Mouse (Mus musculus): Measurements from ENCODE around the gene Arhgdia. TPM values are rescaled to one million over a fixed set of nuclear protein-coding genes. Genes with fewer than 3 reads are reported as not detected.

Gene Arhgdia
- 24.2 TPM for polyA plus RNA-seq (2014; fragmentation: Illumina TruSeq; extraction: RNeasy Lipid Tissue Mini Kit (QIAGEN cat#74804); ENCODE audit: low replicate concordance)

DNA sequence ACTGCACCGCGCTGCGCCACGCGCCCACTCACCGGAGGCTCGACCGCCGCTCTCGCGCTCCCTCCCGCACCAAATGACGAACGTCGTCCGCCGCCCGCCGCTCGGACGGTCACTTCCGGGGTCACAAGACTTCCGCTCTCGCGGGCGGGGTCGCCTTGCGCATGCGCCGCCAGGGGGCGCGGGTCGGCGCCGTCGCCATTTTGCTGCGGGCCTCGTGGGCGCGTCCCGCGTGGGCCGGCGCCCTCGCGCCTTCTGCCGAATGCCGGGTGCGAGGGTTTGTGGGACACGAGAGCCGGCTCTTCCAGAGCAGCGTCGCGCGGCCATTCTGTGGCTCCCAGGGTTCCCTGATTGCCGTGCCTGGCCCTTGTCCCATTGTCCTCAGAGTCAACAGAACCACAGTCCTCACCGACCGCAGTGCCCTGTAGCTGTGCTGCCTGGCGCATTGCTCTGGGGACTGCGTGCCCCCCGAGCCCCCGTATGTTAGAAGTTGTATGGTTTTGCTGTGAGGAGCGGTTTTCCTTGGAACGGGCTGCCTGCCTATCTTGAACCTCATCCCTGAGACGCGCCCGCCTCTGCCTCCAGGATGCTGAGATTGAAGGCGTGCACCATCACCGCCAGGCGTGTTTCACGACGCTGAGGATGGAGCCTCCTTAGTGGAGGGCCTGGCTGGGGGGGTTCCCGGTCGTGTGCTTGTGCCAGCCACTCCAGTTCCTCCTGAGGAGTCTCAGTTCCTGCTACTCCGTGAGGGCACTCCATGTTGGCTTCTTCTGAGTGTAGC is at the start of gene Arhgdia:
TSS of gene Arhgdia (minus strand) at position 135 of the 778 bp plus-strand sequence.

DNA sequence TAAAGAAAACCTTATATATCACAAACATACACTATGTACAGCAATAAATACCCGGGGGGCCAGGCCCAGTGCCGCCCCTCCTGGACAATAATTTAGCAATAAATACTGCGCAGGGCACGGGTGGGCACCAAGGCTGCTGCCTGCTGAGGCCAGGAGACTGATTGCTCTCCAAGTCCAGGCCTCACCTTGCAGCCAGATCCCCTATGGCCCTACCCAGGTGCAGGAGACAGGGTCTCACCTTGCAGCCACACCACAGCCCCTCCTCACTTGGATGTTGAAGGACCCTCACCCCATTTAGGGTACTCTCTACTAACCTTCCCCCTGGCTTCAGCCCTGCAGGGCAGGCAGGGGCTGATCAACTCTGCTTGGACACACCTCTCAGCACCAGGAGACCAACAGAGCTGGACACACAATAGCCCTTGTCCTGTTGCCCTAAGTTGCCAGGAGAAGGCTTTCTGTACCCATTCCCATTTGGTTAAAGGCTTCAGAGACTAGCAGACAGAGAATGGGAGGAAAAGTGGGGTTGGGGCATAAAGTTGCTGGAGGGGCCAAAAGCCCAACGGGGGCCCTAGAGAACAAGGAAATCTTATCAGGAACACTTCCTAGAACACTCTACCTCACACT is 43.8 kb upstream of the Arhgdia start, which contains the start of gene Sirt7:
TSS of gene Sirt7 (minus strand) at position 89 of the 624 bp plus-strand sequence.

DNA sequence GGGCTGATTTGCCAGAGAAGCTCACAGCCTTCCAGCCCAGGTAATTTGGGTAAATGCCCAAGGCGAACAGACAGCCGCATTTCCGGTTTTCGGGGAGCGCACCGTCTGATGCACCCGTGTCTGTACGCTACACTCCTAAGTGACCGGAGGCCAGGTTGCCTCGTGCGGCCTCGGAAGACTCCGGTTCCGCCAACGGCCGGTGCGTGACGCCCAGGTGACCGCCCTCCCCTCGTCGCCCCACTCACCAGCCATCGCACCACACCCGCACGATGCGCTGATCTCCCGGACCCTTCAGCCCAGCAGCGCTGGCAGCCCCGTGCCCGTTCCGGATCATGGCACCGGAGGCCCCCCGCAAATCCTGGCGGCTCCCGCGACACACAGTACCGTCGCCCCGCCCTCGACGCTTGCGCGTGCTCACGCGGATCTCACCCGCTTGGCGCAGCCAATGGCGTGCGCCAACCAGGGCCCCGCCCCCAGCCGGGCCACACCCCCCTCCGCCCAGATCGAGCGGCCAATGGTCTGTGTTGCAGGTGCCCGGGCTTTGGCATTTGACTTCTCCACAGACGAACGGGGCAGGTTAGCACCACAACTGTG is 36.2 kb upstream of the Arhgdia start, which contains the start of gene Pcyt2:
TSS of gene Pcyt2 (minus strand) at position 418 of the 594 bp plus-strand sequence.

DNA sequence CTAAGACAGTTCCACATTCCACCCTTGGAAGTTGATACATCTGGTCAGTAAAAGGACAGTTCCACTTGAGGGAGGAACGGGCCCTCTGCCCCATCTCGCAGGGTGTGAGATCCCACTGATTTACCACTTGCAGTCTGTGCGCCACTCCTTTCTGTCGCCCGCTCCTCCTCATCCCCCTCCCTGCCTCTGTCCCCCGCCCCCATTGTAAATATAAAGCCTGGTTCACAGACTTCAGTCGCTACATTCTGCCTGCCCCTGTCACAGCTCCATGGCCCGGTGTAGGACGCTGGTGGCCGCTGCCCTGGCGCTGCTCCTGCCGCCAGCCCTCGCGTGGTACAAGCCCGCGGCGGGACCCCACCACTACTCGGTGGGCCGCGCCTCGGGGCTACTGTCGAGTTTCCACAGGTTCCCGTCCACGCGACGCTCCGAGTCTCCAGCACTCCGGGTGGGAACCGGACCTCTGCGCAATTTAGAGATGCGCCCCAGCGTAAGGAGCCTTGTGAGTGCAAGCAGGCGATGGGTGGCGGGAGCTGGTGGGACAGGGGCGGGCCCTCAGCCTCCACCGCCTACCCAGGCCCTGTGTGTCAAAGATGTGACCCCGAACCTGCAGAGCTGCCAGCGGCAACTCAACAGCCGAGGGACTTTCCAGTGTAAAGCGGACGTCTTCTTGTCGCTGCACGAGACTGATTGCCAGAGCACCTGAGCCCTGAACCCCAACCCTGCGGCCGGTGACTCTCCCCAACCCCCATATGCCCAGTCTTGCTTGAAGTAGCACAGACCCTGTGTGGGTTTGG is 27.0 kb upstream of the Arhgdia start, which contains the start of gene Npb:
TSS of gene Npb (plus strand) at position 237 of the 794 bp plus-strand sequence.

DNA sequence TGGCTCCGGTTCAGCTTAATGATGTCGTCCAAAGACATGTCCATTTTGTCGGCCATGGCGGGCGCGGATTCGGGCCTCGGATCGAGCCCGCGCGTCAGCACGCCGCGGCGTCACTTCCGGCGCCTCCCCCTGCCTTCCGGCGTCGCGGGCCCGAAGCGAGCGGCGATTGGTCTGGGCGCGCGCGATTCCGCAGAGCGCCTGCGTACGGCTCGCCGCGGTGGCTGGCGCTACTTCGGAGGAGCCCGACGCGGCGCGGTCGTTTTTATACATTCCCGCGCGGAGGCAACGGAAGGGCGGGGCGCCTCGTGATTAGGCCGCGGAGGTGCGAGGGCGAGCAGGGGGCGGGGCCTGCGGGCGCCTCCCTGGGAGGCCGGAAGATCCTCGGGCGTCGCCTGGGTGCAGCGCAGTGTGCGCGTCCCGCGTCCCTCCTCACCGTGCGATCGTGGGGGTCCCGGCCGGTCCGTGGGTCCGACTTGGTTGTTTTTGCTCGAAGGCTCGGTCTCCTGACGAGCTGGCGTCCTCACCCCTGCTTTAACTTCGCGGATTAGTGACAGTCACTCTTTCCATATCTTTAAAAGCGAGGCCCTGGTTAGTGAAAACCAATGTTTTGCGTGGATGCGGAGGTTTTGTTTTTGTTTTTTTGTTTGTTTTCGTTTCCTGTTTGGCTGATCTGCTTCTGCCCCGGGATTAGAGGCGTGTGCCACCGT is 17.0 kb upstream of the Arhgdia start, which contains the start of the genes Alyref and Anapc11:
TSS of gene Alyref (minus strand) at position 83 of the 707 bp plus-strand sequence.
TSS of gene Anapc11 (plus strand) at position 139 of the 707 bp plus-strand sequence.

DNA sequence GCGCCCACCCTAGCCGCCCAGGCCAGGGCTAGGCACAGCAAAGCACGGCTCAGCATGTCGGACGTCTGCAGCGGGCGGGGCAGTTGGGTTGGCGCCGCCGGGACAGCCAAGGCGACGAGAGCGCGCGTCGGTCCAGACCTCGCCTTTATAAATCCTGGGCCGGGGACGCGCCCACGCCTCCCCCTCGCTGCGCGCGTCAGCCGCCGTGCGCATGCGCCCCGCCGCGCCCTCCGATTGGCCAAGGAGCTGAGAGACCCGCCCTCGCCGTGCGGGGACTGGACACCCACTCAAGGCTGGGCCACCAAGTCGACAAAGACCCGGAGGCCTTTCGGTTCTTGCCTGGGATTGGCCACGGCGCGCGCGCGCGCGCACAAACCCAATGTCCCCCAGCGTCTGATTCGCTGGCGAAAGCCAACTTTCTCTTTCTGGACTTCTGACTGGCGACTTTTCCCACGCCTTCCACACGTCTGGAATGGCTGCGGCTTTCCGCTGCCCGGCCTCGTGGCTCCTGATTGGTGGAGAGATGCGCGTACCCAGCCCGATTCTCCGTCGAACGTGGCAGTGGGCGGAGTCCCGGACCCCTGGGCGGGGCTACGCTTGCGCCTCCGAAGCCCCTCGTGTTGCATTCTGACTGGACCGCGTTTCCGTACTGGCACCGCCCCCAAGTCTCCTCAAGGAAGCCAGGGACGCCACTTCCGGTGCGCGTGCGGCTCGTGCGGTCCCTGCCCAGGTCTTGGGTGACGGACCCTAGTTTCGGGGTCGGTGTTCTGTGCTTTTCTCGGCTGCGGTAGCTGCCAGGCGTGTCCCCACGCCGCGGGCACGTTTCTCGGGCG is 8.5 kb downstream of the Arhgdia start, which contains the start of gene P4hb:
TSS of gene P4hb (minus strand) at position 502 of the 833 bp plus-strand sequence.

DNA sequence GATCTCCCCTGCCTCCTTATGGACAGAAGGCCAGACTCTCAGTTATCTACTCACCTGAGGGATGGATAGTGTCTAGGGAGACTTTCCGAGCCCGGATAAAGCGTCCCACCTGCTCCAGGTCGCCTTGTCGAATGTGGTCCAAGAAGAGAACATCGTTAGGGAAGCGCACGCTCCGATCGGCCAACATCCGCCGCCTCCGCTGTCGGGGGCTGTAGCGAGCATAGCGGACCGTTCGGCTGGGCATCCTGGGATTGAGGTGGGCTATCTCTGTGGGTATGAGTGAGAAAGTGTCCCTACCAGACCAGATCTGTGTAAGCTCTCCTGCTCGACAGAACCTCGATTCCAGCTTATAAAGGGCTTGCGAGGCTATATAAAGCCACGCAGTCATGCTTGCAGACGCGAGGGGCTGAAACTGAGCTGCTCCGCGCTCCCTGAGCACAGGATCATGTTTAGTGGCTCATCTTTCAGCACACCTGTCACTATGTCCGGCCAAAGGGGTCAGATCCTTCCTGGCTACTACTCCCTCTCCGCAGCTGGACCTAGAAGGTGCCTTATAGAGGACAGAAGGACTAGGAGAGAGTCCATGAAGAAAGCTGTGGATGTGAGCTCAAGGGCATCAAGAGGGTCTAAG is 30.5 kb downstream of the Arhgdia start, which contains the start of gene Ppp1r27:
TSS of gene Ppp1r27 (minus strand) at position 323 of the 631 bp plus-strand sequence.

DNA sequence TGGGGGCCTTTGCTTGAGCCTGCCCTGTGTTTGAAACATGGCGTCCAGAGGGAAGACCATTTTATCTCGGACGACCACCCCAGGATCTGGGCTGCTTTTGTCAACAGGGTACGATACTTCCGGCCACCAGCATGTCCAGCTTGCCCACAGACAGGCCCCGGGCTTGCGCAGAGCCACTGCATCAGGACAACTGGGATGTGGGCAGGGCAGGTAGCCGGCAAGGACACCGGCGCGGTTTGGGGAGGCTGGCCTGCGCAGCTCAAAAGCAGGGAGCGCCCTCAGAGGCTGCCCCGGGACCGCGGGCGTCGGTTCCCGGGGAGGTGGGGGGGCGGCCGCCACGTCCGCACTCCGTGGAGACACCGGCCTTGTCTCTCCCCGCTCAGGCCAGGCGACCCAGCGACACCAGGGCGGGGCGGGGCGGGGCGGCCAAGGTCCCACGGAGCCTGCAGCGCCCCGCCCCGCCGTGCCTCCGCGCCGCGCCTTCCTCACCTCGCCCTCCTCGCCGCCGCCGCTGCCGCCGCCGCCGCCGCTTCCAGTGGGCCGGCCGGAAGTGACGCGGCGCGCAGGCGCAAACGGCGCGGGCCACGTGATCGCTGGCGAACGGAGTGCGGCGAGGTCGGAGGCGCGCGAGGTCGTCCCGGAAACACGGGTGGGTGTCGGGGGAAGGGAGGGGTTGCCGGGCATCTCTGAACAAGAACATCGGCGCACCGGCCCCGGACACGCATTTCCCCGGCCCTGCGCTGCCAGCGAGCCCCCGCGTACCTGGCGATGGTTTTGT is 32.1 kb downstream of the Arhgdia start, which contains the start of gene Mcrip1:
TSS of gene Mcrip1 (minus strand) at position 560 of the 778 bp plus-strand sequence.

DNA sequence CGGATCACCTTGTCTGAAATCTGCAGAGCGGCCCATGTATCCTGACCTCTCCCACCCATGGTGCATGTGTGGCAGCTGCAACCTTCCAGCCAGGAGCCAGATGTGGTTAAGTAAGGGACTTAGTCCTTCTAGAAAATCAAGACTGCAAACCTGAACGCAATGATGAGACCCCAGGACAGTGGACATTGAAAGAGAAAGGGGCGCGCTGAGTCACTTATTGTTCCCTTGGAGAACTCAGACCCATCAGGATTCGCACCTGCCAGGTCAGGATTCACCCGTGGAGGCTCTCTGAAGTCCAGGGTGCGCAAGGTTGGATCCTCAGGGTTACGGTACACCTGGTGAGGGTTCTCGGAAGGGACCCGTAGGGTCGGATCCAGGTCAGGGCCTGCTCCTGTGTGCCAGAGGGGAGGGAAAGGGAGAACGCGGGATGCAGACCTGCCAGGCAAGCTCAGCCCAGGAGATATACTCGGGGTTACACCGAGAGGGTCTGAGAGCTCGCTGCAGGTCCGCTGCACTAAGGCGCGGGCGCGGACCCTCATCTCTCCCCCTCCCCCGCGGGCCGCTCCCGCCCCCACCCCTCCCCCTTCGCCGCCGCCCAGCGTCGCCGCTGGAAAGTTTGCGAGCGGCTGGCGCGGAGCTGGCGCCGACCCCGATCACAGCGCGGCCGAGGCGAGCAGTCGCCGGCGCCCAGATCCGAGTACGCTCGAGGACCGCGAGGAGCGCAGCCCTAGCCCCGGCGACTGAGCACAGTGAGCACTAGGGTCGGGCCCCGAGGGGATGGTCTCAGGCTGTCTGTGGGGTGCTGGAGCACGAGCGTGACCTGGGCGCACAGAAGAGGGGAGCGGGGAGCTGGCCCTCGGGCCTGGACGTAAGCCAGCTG is 51.1 kb downstream of the Arhgdia start, which contains the start of gene Gcgr:
TSS of gene Gcgr (plus strand) at position 615 of the 880 bp plus-strand sequence.

Other genes with a start within 250 kb of the Arhgdia start
- 737 TPM for gene Actg1, start 233.1 kb downstream of the Arhgdia start, polyA plus RNA-seq (2014; fragmentation: Illumina TruSeq; extraction: RNeasy Lipid Tissue Mini Kit (QIAGEN cat#74804); ENCODE audit: low replicate concordance)
- not detected for gene Fscn2, start 220.1 kb downstream of the Arhgdia start, polyA plus RNA-seq (2014; fragmentation: Illumina TruSeq; extraction: RNeasy Lipid Tissue Mini Kit (QIAGEN cat#74804); ENCODE audit: low replicate concordance)
- 0.19 TPM for gene Faap100, start 202.9 kb downstream of the Arhgdia start, polyA plus RNA-seq (2014; fragmentation: Illumina TruSeq; extraction: RNeasy Lipid Tissue Mini Kit (QIAGEN cat#74804); ENCODE audit: low replicate concordance)
- 10.0 TPM for gene Nploc4, start 143.9 kb downstream of the Arhgdia start, polyA plus RNA-seq (2014; fragmentation: Illumina TruSeq; extraction: RNeasy Lipid Tissue Mini Kit (QIAGEN cat#74804); ENCODE audit: low replicate concordance)
- gene Tspan10, start 139.0 kb downstream of the Arhgdia start, polyA plus RNA-seq (2014; fragmentation: Illumina TruSeq; extraction: RNeasy Lipid Tissue Mini Kit (QIAGEN cat#74804); ENCODE audit: low replicate concordance): not detected
- gene Pde6g, start 128.1 kb downstream of the Arhgdia start, polyA plus RNA-seq (2014; fragmentation: Illumina TruSeq; extraction: RNeasy Lipid Tissue Mini Kit (QIAGEN cat#74804); ENCODE audit: low replicate concordance): not detected
- not detected for gene Oxld1, start 123.6 kb downstream of the Arhgdia start, polyA plus RNA-seq (2014; fragmentation: Illumina TruSeq; extraction: RNeasy Lipid Tissue Mini Kit (QIAGEN cat#74804); ENCODE audit: low replicate concordance)
- gene Ccdc137, start 123.5 kb downstream of the Arhgdia start, polyA plus RNA-seq (2014; fragmentation: Illumina TruSeq; extraction: RNeasy Lipid Tissue Mini Kit (QIAGEN cat#74804); ENCODE audit: low replicate concordance): 6.7 TPM
- gene Arl16, start 114.0 kb downstream of the Arhgdia start, polyA plus RNA-seq (2014; fragmentation: Illumina TruSeq; extraction: RNeasy Lipid Tissue Mini Kit (QIAGEN cat#74804); ENCODE audit: low replicate concordance): 5.3 TPM
- 1.6 TPM for gene Mrpl12, start 97.0 kb downstream of the Arhgdia start, polyA plus RNA-seq (2014; fragmentation: Illumina TruSeq; extraction: RNeasy Lipid Tissue Mini Kit (QIAGEN cat#74804); ENCODE audit: low replicate concordance)
- 1.6 TPM for gene Slc25a10, start 89.8 kb downstream of the Arhgdia start, polyA plus RNA-seq (2014; fragmentation: Illumina TruSeq; extraction: RNeasy Lipid Tissue Mini Kit (QIAGEN cat#74804); ENCODE audit: low replicate concordance)
- not detected for gene Gcgr, start 50.9 kb downstream of the Arhgdia start, polyA plus RNA-seq (2014; fragmentation: Illumina TruSeq; extraction: RNeasy Lipid Tissue Mini Kit (QIAGEN cat#74804); ENCODE audit: low replicate concordance)
- gene Mcrip1, start 31.9 kb downstream of the Arhgdia start, polyA plus RNA-seq (2014; fragmentation: Illumina TruSeq; extraction: RNeasy Lipid Tissue Mini Kit (QIAGEN cat#74804); ENCODE audit: low replicate concordance): not detected
- gene Ppp1r27, start 30.5 kb downstream of the Arhgdia start, polyA plus RNA-seq (2014; fragmentation: Illumina TruSeq; extraction: RNeasy Lipid Tissue Mini Kit (QIAGEN cat#74804); ENCODE audit: low replicate concordance): not detected
- gene P4hb, start 8.4 kb downstream of the Arhgdia start, polyA plus RNA-seq (2014; fragmentation: Illumina TruSeq; extraction: RNeasy Lipid Tissue Mini Kit (QIAGEN cat#74804); ENCODE audit: low replicate concordance): 728 TPM
- gene Alyref, start 16.7 kb upstream of the Arhgdia start, polyA plus RNA-seq (2014; fragmentation: Illumina TruSeq; extraction: RNeasy Lipid Tissue Mini Kit (QIAGEN cat#74804); ENCODE audit: low replicate concordance): 18.5 TPM
- 8.2 TPM for gene Anapc11, start 16.8 kb upstream of the Arhgdia start, polyA plus RNA-seq (2014; fragmentation: Illumina TruSeq; extraction: RNeasy Lipid Tissue Mini Kit (QIAGEN cat#74804); ENCODE audit: low replicate concordance)
- not detected for gene Npb, start 26.9 kb upstream of the Arhgdia start, polyA plus RNA-seq (2014; fragmentation: Illumina TruSeq; extraction: RNeasy Lipid Tissue Mini Kit (QIAGEN cat#74804); ENCODE audit: low replicate concordance)
- gene Pcyt2, start 36.3 kb upstream of the Arhgdia start, polyA plus RNA-seq (2014; fragmentation: Illumina TruSeq; extraction: RNeasy Lipid Tissue Mini Kit (QIAGEN cat#74804); ENCODE audit: low replicate concordance): 28.6 TPM
- 9.2 TPM for gene Sirt7, start 43.6 kb upstream of the Arhgdia start, polyA plus RNA-seq (2014; fragmentation: Illumina TruSeq; extraction: RNeasy Lipid Tissue Mini Kit (QIAGEN cat#74804); ENCODE audit: low replicate concordance)
- gene Mafg, start 52.0 kb upstream of the Arhgdia start, polyA plus RNA-seq (2014; fragmentation: Illumina TruSeq; extraction: RNeasy Lipid Tissue Mini Kit (QIAGEN cat#74804); ENCODE audit: low replicate concordance): 10.0 TPM
- gene Pycr1, start 62.1 kb upstream of the Arhgdia start, polyA plus RNA-seq (2014; fragmentation: Illumina TruSeq; extraction: RNeasy Lipid Tissue Mini Kit (QIAGEN cat#74804); ENCODE audit: low replicate concordance): 1.4 TPM
- gene Myadml2, start 66.5 kb upstream of the Arhgdia start, polyA plus RNA-seq (2014; fragmentation: Illumina TruSeq; extraction: RNeasy Lipid Tissue Mini Kit (QIAGEN cat#74804); ENCODE audit: low replicate concordance): not detected
- gene Notum, start 79.6 kb upstream of the Arhgdia start, polyA plus RNA-seq (2014; fragmentation: Illumina TruSeq; extraction: RNeasy Lipid Tissue Mini Kit (QIAGEN cat#74804); ENCODE audit: low replicate concordance): not detected
- gene Aspscr1, start 91.3 kb upstream of the Arhgdia start, polyA plus RNA-seq (2014; fragmentation: Illumina TruSeq; extraction: RNeasy Lipid Tissue Mini Kit (QIAGEN cat#74804); ENCODE audit: low replicate concordance): 3.6 TPM
- not detected for gene Cenpx, start 132.1 kb upstream of the Arhgdia start, polyA plus RNA-seq (2014; fragmentation: Illumina TruSeq; extraction: RNeasy Lipid Tissue Mini Kit (QIAGEN cat#74804); ENCODE audit: low replicate concordance)
- 0.33 TPM for gene Lrrc45, start 132.3 kb upstream of the Arhgdia start, polyA plus RNA-seq (2014; fragmentation: Illumina TruSeq; extraction: RNeasy Lipid Tissue Mini Kit (QIAGEN cat#74804); ENCODE audit: low replicate concordance)
- not detected for gene Rac3, start 139.8 kb upstream of the Arhgdia start, polyA plus RNA-seq (2014; fragmentation: Illumina TruSeq; extraction: RNeasy Lipid Tissue Mini Kit (QIAGEN cat#74804); ENCODE audit: low replicate concordance)
- gene Dcxr, start 145.7 kb upstream of the Arhgdia start, polyA plus RNA-seq (2014; fragmentation: Illumina TruSeq; extraction: RNeasy Lipid Tissue Mini Kit (QIAGEN cat#74804); ENCODE audit: low replicate concordance): not detected
- gene Cbr2, start 150.5 kb upstream of the Arhgdia start, polyA plus RNA-seq (2014; fragmentation: Illumina TruSeq; extraction: RNeasy Lipid Tissue Mini Kit (QIAGEN cat#74804); ENCODE audit: low replicate concordance): not detected
- gene Hmga1b, start 181.2 kb upstream of the Arhgdia start, polyA plus RNA-seq (2014; fragmentation: Illumina TruSeq; extraction: RNeasy Lipid Tissue Mini Kit (QIAGEN cat#74804); ENCODE audit: low replicate concordance): not detected
- gene Rfng, start 202.6 kb upstream of the Arhgdia start, polyA plus RNA-seq (2014; fragmentation: Illumina TruSeq; extraction: RNeasy Lipid Tissue Mini Kit (QIAGEN cat#74804); ENCODE audit: low replicate concordance): not detected
- gene Gps1, start 202.6 kb upstream of the Arhgdia start, polyA plus RNA-seq (2014; fragmentation: Illumina TruSeq; extraction: RNeasy Lipid Tissue Mini Kit (QIAGEN cat#74804); ENCODE audit: low replicate concordance): 4.1 TPM
- gene Dus1l, start 214.8 kb upstream of the Arhgdia start, polyA plus RNA-seq (2014; fragmentation: Illumina TruSeq; extraction: RNeasy Lipid Tissue Mini Kit (QIAGEN cat#74804); ENCODE audit: low replicate concordance): 2.2 TPM
- gene Fasn, start 242.9 kb upstream of the Arhgdia start, polyA plus RNA-seq (2014; fragmentation: Illumina TruSeq; extraction: RNeasy Lipid Tissue Mini Kit (QIAGEN cat#74804); ENCODE audit: low replicate concordance): 1.3 TPM